Mouse (Mus musculus) fibroblast of lung, adult 2 months (primary cell): ENCODE data around the gene Sdsl.

Source experiments
- DNase-seq: peaks from one replicate; pipeline ENCODE4 v3.0.0-alpha.2; 2011; ENCODE audit warnings: low read depth

Sdsl gene

GRCm38 (mm10) chr5:120495064-120495702 lies 22.6 kb upstream of the Sdsl start:
- no peak for DNase-seq

GRCm38 (mm10) chr5:120493873-120494395 lies 21.3 kb upstream of the Sdsl start:
- no peak for DNase-seq

- no peak for DNase-seq
Observed at GRCm38 (mm10) chr5:120493440-120493839, 20.8 kb upstream of the Sdsl start.

DNA sequence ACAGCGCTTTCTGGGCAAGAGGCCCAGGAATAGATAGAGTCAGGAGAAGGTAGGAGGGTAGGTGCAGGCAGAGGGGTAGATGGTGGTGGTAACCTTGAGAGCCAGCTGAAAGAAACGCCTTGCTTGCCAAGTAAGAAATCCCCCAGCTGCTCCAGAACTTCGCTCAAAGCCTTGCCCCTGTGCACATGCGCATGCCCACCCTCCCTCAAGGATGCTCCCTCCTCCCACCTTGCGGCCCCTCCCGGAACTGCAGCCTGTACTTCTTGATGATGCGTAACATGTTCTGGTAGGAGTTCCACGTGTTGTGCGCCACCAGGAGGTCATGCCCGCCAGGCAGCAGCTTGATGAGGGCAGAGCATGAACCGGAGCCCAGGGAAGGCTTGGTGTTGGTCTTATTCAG lies 19.8 kb upstream of the Sdsl start:
- DNase-seq = no peak

DNA sequence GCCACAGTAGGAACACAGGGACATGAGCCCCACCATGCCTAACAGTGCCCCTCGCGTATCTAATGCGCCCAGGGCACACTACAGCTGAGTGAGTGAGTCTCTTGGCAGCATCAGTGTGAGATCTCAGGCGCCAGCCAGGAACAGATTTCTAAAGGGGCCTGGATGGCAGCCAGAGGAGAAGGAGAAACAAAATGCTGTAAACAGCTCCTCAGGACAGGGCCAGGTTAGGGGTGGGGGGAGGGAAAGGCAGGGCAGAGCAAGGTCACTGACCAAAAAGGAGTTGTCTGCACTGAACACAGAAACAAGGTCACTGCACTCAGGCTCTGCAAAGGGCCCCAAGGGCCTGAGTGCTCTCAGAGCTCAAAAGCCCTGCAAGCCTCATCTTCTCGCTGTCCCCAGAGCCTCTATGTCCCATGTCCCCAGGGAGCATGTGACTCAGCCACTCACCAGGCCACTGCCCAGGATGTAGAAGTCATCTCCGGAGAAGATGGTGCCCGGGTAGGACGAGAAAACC lies 18.1 kb upstream of the Sdsl start:
- no peak for DNase-seq

DNA sequence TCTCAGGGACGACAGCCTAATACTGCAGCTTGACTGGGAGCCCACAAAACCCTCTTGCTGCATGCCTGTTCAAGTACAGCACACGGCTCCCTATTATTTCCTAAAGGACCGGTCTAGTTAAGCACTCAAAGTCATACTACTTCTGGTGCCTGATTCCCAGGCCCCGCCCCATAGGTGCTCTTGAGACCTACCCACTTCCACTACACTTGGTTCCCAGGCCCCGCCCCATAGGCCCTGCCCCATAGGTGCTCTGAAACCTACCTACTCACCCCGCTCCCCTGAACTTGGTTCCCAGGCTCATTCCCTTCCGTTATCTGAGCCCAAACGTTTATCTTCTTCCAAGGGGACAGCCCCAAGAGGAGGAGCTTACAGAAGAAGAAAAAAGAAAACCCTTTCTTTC lies 15.2 kb upstream of the Sdsl start:
- DNase-seq = no peak

- no peak for DNase-seq
Observed at GRCm38 (mm10) chr5:120483399-120483798, 10.8 kb upstream of the Sdsl start.

- no peak for DNase-seq
Observed at GRCm38 (mm10) chr5:120481205-120481604, 8.6 kb upstream of the Sdsl start.

- no peak for DNase-seq
Observed at GRCm38 (mm10) chr5:120479538-120479937, 6.9 kb upstream of the Sdsl start.

- no peak for DNase-seq
Observed at GRCm38 (mm10) chr5:120477993-120478392, 5.4 kb upstream of the Sdsl start.

GRCm38 (mm10) chr5:120476296-120476695 lies 3.7 kb upstream of the Sdsl start, which contains the start of gene Sds:
TSS of gene Sds (plus strand) at chr5:120476526.
- no peak for DNase-seq

DNA sequence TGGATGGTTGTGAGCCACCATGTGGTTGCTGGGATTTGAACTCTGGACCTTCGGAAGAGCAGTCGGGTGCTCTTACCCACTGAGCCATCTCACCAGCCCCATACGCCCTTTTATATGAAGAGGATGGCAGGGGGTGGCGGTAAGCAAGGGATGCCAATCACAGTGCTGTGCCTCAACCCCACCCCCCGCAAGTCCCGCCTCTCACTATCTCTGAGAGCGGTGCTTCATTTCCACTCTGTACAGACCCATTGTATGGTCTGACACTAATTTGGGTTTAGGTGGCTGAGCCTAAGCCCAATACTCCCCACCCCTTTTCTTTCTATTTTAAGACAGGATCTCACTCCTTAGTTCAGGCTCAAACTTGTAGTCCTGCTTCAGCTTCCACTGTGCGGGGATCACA lies 3.3 kb upstream of the Sdsl start:
- no peak for DNase-seq

DNA sequence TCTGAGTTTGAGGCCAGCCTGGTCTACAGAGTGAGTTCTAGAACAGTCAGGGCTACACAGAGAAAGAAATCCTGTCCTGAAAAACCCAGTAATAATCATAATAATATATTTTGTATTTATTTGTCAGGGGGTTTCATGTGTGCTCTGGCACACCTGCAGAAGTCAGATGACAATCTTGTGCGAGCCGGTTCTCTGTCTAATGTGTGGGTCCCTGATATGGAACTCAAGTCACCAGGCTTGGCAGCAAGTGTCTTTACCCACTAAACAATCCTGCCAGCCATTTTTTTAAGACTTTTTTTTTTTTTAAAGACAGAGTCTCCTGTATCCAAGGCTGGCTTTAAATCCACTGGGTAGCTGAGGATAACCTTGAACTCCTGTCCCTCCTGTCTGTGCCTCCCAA lies 751 bp upstream of the Sdsl start:
- no peak for DNase-seq

- no peak for DNase-seq
Observed at GRCm38 (mm10) chr5:120471538-120471937, 1.1 kb downstream of the Sdsl start.

DNA sequence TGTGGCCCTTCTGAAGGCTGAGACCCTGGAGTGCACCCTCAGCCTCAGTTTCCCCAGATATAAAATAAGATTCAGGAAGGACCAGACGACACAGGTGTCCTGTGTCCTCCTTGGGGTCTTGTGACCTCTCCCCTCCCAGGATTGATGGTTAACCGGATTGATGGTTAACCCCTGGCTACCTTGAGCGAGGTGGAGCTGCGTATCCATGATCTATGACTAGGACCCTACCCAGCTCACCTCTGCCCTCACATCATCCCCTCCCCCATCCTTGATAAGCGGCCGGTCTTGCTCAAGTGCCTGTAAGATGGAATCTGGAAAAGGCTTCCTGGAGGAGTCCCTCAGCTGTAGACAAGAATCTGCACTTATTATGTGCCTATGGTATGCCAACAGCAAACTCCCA lies 3.8 kb downstream of the Sdsl start:
- no peak for DNase-seq

DNA sequence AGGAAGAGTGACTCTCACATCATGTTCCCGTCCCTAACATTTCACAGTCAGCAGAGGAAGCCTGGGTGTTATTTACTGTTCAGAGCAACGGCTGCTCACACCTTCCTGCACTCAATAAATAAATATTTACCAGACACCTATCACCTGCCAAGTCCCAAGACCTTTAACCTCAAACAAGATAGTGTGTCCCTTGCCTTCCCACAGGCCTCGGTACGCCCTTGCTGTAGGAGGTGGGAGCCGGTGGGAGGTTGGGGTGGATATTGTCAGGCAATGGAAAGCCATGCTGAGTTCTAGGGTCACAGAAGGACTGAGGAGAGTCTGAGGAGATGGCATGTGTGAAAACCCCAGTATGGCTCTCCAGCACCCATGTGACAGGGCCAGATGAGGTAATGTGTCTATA lies 4.3 kb downstream of the Sdsl start:
- DNase-seq = no peak

DNA sequence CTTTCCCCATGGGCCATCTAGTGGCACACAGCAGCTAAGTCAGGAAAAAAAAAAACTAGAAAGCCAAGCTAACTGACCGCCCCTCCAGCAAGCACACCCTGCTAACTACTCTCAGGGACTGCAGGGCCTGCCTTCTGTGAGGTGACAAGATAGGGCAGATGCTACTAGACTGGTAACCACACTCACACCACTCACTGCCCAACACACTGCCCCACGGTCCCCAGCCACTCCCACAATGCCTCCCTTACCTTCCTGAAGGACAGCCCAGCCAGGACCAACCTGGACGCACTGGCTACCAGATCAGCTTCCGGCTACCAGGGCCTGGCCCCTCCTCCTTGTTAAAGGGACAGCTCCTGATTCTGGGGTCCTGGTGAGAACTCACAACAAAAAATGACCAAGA lies 5.6 kb downstream of the Sdsl start:
- no peak for DNase-seq

DNA sequence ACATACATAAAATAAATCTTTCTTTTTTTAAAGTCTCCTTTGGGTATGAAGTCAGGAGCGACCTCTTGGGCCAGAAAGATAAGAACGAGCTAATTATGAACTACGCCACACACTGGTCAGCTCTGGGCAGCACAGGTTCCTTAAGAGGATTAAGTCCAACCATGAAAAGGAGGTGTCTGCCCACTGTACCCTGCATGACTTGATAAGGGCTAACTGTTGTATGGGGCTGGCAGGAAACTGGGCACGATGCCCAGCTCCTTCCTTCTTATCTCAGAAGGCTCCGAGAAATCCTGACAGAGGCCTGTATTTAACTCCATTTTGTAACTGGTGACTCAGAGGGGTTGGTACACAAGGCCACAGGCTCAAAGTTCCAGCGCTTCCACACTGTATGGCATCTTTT lies 6.8 kb downstream of the Sdsl start:
- no peak for DNase-seq

DNA sequence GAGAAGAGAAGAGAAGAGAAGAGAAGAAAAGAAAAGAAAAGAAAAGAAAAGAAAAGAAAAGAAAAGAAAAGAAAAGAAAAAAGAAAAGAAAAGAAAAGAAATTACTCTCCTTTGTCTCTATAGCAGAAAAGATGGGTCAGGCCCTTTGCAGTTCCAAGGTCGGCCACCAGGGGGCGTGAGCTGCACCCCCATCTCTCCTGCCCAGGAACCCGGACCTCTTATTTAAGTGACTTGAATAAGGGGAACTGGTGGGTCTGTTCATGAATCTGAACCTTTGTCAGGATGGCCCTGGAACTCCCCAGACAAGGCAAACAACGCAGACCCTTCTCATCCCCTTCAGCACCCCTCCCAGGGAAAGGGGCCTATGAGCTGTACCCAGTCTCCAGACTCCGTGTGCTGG lies 7.5 kb downstream of the Sdsl start:
- DNase-seq = no peak

GRCm38 (mm10) chr5:120464321-120464720 lies 8.3 kb downstream of the Sdsl start:
- DNase-seq = no peak

DNA sequence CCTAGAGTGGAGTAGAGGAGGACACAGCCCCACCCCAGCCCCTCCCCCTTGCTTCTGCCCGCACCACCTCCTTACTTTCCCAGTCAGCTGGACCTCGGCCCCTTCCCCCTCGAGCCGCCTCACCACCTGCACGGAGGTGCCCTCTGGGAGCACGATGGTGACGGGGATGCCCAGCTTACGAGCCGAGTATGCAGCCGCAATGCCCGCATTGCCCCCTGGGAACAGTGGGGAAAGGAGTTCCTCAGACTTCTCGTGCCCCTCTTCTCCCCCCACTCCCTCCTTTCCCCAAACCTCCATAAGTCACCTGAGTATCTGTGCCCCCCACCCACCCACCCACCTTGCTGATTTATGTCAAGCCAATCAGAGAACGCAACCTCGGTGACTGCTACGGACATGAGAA lies 10.7 kb downstream of the Sdsl start:
- DNase-seq = no peak

DNA sequence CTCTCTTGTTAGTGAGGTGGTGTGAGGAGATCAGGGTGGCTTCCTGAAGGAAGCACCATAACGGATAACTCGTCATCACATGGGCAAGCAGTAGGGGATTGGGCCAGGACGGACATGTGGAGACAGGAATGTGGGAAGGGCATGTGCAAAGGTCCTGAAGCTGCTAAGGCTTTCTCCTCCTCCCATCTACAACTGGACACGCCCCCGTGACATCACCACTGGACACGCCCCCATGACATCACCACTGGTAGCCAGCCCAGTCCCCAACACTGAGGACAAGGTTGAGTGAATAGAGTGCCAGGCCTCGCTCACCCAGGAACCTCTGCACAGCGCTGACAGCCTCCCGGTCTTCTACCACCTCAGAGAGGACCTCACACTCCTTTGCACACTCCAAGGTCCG lies 13.5 kb downstream of the Sdsl start:
- no peak for DNase-seq

DNA sequence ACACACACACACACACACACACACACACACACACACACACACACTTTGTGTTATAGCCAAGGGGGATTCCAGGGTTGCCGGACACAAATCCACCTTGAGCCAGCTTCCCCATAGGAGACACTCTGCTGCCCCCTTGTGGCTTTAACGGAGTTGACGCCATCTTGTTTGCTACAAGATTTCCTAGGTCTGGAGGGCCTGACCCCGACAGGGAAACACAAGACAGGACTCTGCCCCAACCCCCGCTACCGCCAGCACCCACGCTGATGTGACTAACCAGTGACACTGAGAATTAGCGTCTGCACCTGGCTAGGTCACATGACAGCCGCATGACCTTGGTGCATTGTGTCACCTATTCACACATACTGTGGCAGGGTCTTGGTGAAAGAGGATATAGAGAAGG lies 15.0 kb downstream of the Sdsl start:
- DNase-seq = no peak

DNA sequence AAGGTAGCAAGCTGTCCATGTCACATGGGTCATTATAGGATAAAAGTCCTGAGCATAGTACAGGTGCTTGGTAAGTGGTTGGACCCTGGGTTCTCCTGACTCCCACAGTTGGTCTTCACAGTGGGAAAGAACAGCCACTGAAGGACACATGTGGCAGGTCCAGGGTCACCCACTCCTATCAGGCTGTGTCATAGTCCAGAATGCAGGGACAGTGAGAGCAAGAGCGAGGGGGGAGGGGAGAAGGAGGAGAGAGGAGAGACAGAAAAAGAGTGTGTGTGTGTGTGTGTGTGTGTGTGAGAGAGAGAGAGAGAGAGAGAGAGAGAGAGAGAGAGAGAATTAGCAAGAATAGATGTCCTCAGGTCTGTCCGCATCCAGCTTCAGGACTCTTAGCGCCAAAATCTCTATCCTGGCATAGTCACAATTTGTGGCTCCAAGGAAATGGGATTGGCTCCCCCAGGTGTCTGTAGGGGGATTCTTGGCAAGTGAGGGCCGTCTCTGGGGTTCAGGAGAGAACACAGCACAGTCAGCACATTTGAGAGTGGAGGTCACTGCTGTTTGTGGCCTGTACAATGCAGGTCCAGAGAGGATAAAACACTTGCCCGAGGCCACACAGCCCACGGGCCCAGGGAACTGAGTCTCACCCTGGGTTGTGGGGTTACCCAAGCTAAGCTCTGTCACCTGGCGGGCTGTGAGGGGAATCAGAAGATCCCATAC lies 15.6 kb downstream of the Sdsl start:
- DNase-seq = no peak
